Mouse (Mus musculus): ENCODE measurements around the gene Tbx1.

DNA sequence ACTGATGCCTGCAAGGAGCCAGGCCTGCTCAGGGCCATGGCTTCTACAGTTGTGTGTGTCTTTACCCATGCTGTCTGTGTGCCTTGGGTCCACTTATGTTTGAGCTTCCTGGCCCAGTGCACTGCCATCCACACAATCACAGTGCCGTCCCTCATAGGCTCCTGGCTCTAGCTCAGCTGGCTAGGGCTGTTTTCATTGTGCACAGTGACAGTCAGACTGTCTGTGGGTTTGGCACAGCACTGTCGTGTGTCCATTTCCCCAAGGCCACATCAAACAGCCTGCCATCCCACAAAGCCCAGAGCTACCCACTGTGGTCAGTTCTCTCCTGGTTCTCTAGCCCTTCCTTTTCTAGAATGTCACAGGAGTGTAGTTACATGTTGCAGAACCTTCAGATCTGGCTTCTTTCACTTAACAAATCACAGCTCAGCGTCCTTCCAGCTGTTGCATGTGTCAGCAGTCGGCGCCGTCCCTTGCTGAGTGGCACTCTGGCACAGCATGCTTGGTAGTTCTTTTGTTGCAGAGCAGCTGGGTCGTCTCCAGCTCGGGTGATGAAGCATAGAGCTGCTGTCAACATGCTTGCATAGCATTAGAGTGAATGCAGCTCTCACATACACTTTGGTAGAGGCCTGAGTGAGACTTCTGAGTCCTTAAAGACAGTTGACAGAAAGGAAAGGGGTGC, 47.2 kb downstream of the Tbx1 start:
- no peak for TF ChIP-seq TAL1 (IDR thresholded peaks at IDR 0.05; ENCODE audit: low read length)
- no peak for TF ChIP-seq GATA1 (IDR thresholded peaks at IDR 0.05; ENCODE audit: low read length)
